Mouse (Mus musculus) forebrain, embryonic 10.5 days (tissue): ENCODE measurements around the gene Twnk. TPM values are rescaled to one million over a fixed set of nuclear protein-coding genes. Genes with fewer than 3 reads are reported as not detected.

Experiments used
- DNase-seq: peaks from one replicate; pipeline ENCODE4 v3.0.0-alpha.2; 2017; ENCODE audit warnings: low spot score; ENCODE audit errors: extremely low spot score
- H3K27ac ChIP-seq: fragments of 300-500 bp; sonication (generic); 2 replicates; pipeline ENCODE4 v1.5.1; 2016; ENCODE audit warnings: mild to moderate bottlenecking
- H3K27me3 ChIP-seq: fragments of 300-500 bp; sonication (generic); 2 replicates; pipeline ENCODE4 v1.6.1; 2016; ENCODE audit warnings: mild to moderate bottlenecking; ENCODE audit not compliant: poor library complexity, severe bottlenecking
- H3K36me3 ChIP-seq: fragments of 300-500 bp; sonication (generic); replicated peaks from 2 replicates; pipeline ENCODE4 v1.6.1; 2016; ENCODE audit warnings: mild to moderate bottlenecking, moderate library complexity
- H3K4me1 ChIP-seq: fragments of 300-500 bp; sonication (generic); 2 replicates; pipeline ENCODE4 v1.6.1; 2016
- H3K4me3 ChIP-seq: fragments of 300-500 bp; sonication (generic); 2 replicates; pipeline ENCODE4 v1.5.1; 2016; ENCODE audit warnings: mild to moderate bottlenecking, moderate library complexity
- H3K9me3 ChIP-seq: fragments of 300-500 bp; sonication (generic); 2 replicates; pipeline ENCODE4 v1.6.1; 2016; ENCODE audit warnings: mild to moderate bottlenecking, moderate library complexity
- WGBS: fragments of 180-500 bp; shearing (Covaris S2); methylation state at CpG from one replicate; pipeline ENCODE4 v1.1.7; 2016; 5-methylcytosine and 5-hydroxymethylcytosine counted together
- polyA plus RNA-seq: library from polyadenylated mRNA; unstranded; fragments of >200 nt; fragmentation: Nextera tagmentation; extraction: Ambion mirVana; gene quantifications from 2 replicates; pipeline ENCODE4 v1.2.1, GENCODE M21; 2016

Twnk gene
- polyA plus RNA-seq, 1 experiment from 2014 or later = 35.8 TPM

- Histone ChIP-seq H3K9me3 (no peaks in the 10 kb centered on the region), H3K27ac (peak overlapping the region; percentile 88), H3K27me3 (peaks cover 33% of the 10 kb centered on the region), H3K4me3 (peak overlapping the region; percentile 79), H3K4me1 (peaks cover 49% of the 10 kb centered on the region), H3K36me3 (peaks cover 13% of the 10 kb centered on the region)
- WGBS = 41% methylated on average over 9 of the region's 9 CpGs
- no peak for DNase-seq
Observed at GRCm38 (mm10) chr19:44988321-44988720, 17.1 kb upstream of the Twnk start.

GRCm38 (mm10) chr19:44988831-44989566 is 16.5 kb upstream of the Twnk start, which contains the start of gene Sema4g:
Gene Sema4g (plus strand): TSS chr19:44989101.
- H3K36me3 ChIP-seq = peaks cover 10% of the 10 kb centered on the region
- no peaks in the 10 kb centered on the region for H3K9me3 ChIP-seq
- peak within 1 kb of the TSS; percentile 79 for H3K4me3 ChIP-seq
- DNase-seq = peak; percentile 66
- peaks cover 49% of the 10 kb centered on the region for H3K4me1 ChIP-seq
- peak within 1 kb of the TSS; percentile 88 for H3K27ac ChIP-seq
- peaks cover 33% of the 10 kb centered on the region for H3K27me3 ChIP-seq
- under 1% methylated on average over 57 of the region's 58 CpGs for WGBS

- H3K9me3 ChIP-seq = no peaks in the 10 kb centered on the region
- peaks cover 49% of the 10 kb centered on the region for H3K4me1 ChIP-seq
- 8% methylated on average over 22 of the region's 22 CpGs for WGBS
- H3K36me3 ChIP-seq = peaks cover 10% of the 10 kb centered on the region
- H3K4me3 ChIP-seq = peak overlapping the region; percentile 79
- no peak for DNase-seq
- H3K27ac ChIP-seq = peak overlapping the region; percentile 88
- peaks cover 33% of the 10 kb centered on the region for H3K27me3 ChIP-seq
Observed at GRCm38 (mm10) chr19:44989567-44990495, 15.6 kb upstream of the Twnk start.

GRCm38 (mm10) chr19:44991031-44991430 is 14.4 kb upstream of the Twnk start:
- peaks cover 49% of the 10 kb centered on the region for H3K4me1 ChIP-seq
- peak overlapping the region; percentile 79; the same call in 1 of the 2 replicates for H3K4me3 ChIP-seq
- peaks cover 33% of the 10 kb centered on the region for H3K27me3 ChIP-seq
- 78% methylated on average over 8 of the region's 8 CpGs for WGBS
- 0 out of 2 replicates have a peak overlapping the region, but pooled peaks have one; percentile 53 for H3K27ac ChIP-seq
- peaks cover 10% of the 10 kb centered on the region for H3K36me3 ChIP-seq
- DNase-seq = no peak
- no peaks in the 10 kb centered on the region for H3K9me3 ChIP-seq

- H3K4me1 ChIP-seq = peaks cover 49% of the 10 kb centered on the region
- peaks cover 17% of the 10 kb centered on the region for H3K36me3 ChIP-seq
- no peaks in the 10 kb centered on the region for H3K9me3 ChIP-seq
- no peak for DNase-seq
- WGBS = 55% methylated on average over 7 of the region's 7 CpGs
- H3K27me3 ChIP-seq = peaks cover 26% of the 10 kb centered on the region
- H3K27ac ChIP-seq = no peak overlapping the region
- no peak overlapping the region; the same call in 1 of the 2 replicates for H3K4me3 ChIP-seq
Observed at GRCm38 (mm10) chr19:44992246-44992645, 13.2 kb upstream of the Twnk start.

- Histone ChIP-seq H3K27me3 (peaks cover 21% of the 10 kb centered on the region), H3K36me3 (peaks cover 22% of the 10 kb centered on the region), H3K4me3 (no peak overlapping the region; the same call in 1 of the 2 replicates), H3K4me1 (peaks cover 52% of the 10 kb centered on the region), H3K9me3 (no peaks in the 10 kb centered on the region), H3K27ac (no peak overlapping the region)
- DNase-seq = no peak
- WGBS = 68% methylated on average over 7 of the region's 7 CpGs
Observed at GRCm38 (mm10) chr19:44992712-44993111, 12.8 kb upstream of the Twnk start.

- H3K27me3 ChIP-seq = no peaks in the 10 kb centered on the region
- H3K9me3 ChIP-seq = no peaks in the 10 kb centered on the region
- peaks cover 64% of the 10 kb centered on the region for H3K36me3 ChIP-seq
- H3K4me3 ChIP-seq = no peak overlapping the region
- no peak overlapping the region for H3K27ac ChIP-seq
- H3K4me1 ChIP-seq = peaks cover 22% of the 10 kb centered on the region
- 82% methylated on average over 11 of the region's 11 CpGs for WGBS
- DNase-seq = no peak
Observed at GRCm38 (mm10) chr19:44997786-44998185, 7.7 kb upstream of the Twnk start.

GRCm38 (mm10) chr19:44999647-45000046 is 5.8 kb upstream of the Twnk start:
- H3K27ac ChIP-seq = no peak overlapping the region
- 91% methylated on average over 8 of the region's 8 CpGs for WGBS
- H3K27me3 ChIP-seq = no peaks in the 10 kb centered on the region
- H3K4me1 ChIP-seq = peaks cover 21% of the 10 kb centered on the region
- H3K36me3 ChIP-seq = peaks cover 79% of the 10 kb centered on the region
- H3K4me3 ChIP-seq = no peak overlapping the region
- no peak for DNase-seq
- H3K9me3 ChIP-seq = no peaks in the 10 kb centered on the region

- H3K4me1 ChIP-seq = peaks cover 41% of the 10 kb centered on the region
- H3K9me3 ChIP-seq = no peaks in the 10 kb centered on the region
- no peaks in the 10 kb centered on the region for H3K27me3 ChIP-seq
- no peak overlapping the region for H3K4me3 ChIP-seq
- H3K27ac ChIP-seq = no peak overlapping the region
- 83% methylated on average over 3 of the region's 3 CpGs for WGBS
- peaks cover 76% of the 10 kb centered on the region for H3K36me3 ChIP-seq
- no peak for DNase-seq
Observed at GRCm38 (mm10) chr19:45002301-45002700, 3.2 kb upstream of the Twnk start.

GRCm38 (mm10) chr19:45003740-45004516 is 1.5 kb upstream of the Twnk start:
- Histone ChIP-seq H3K27ac (no peak overlapping the region), H3K36me3 (peaks cover 76% of the 10 kb centered on the region), H3K27me3 (no peaks in the 10 kb centered on the region), H3K9me3 (no peaks in the 10 kb centered on the region; the same call in 1 of the 2 replicates), H3K4me1 (peaks cover 41% of the 10 kb centered on the region), H3K4me3 (no peak overlapping the region)
- no peak for DNase-seq
- 89% methylated on average over 7 of the region's 7 CpGs for WGBS

- Histone ChIP-seq H3K27ac (peak within 1 kb of the TSS; percentile 88), H3K36me3 (peaks cover 76% of the 10 kb centered on the region), H3K9me3 (no peaks in the 10 kb centered on the region; the same call in 1 of the 2 replicates), H3K4me1 (peaks cover 44% of the 10 kb centered on the region), H3K27me3 (no peaks in the 10 kb centered on the region), H3K4me3 (peak within 1 kb of the TSS; percentile 73)
- peak; percentile 95 for DNase-seq
- WGBS = under 1% methylated on average over 82 of the region's 82 CpGs
Observed at GRCm38 (mm10) chr19:45005957-45006712, 672 bp downstream of the Twnk start, which contains the start of gene Mrpl43. Gene Mrpl43 (minus strand): TSS chr19:45006442.
